Mouse (Mus musculus) brain, embryonic 14.5 days (tissue): ENCODE measurements at regions not wholly inside any gene's neighbourhood (a gene's known extent, or its start where the extent isn't known, plus 50 kb on each side); places are given as distances from the start of the nearest gene placed in this dataset.

Source experiments
- CTCF ChIP-seq: fragments of 200-500 bp; IDR thresholded peaks from 2 replicates; pipeline ENCODE4 v1.5.1; 2012; ENCODE audit warnings: inconsistent platforms, mild to moderate bottlenecking, moderate library complexity, borderline replicate concordance; ENCODE audit not compliant: insufficient read depth, insufficient read length; ENCODE audit errors: extremely low read depth
- POLR2A ChIP-seq: fragments of 200-500 bp; IDR thresholded peaks from 2 replicates; pipeline ENCODE4 v1.6.1; 2012; ENCODE audit warnings: mild to moderate bottlenecking, inconsistent platforms, borderline replicate concordance; ENCODE audit not compliant: poor library complexity, insufficient read depth, insufficient read length, severe bottlenecking; ENCODE audit errors: extremely low read depth

DNA sequence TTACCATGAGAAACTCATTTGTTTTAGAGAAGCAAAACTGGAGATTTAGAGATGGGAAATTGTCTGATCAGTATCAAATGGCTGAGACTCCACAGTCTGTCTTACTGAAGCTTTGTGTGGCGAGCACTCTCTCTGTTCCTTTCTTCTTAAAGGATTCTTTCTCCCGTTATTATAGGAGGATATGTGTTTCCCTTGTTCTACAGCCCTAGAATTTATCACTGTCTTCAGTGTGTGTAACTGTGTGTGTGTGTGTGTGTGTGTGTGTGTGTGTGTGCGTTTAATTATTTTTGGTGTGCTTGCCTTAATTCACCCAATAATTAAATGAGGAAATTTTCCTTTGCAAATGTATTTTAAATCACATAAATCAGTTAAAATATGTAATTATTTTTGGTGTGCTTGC, 52.7 kb upstream of the Luzp2 start:
- TF ChIP-seq POLR2A, result no peak
- no peak for TF ChIP-seq CTCF
